Mouse (Mus musculus): Measurements from ENCODE around the gene Mcmbp.

- no peak for TF ChIP-seq GATA1 (IDR thresholded peaks at IDR 0.05; ENCODE audit: borderline replicate concordance, low read length)
- TF ChIP-seq FLI1 (IDR thresholded peaks at IDR 0.05; ENCODE audit: low read length) = no peak
Observed at GRCm38 (mm10) chr7:128724761-128725160, 15.5 kb downstream of the Mcmbp start.
